Mouse (Mus musculus): ENCODE data around the gene 4922502D21Rik.

- TF ChIP-seq CTCF (IDR thresholded peaks at IDR 0.05; ENCODE audit: low read depth, low read length) (no peak), TAL1 (conservative IDR thresholded peaks at IDR 0.05; ENCODE audit: low read depth, low read length) (no peak)
These were observed 42.9 kb downstream of the 4922502D21Rik start for GRCm38 (mm10) chr6:129288708-129289107.

All from G1E (cell line).